Mouse (Mus musculus): ENCODE data around the gene Fam210b. TPM values are rescaled to one million over a fixed set of nuclear protein-coding genes. Genes with fewer than 3 reads are reported as not detected.
A peak's percentile ranks its signal among the peaks of the same experiment; 100 is the strongest.

The Fam210b gene
- total and polyA plus RNA-seq, 3 experiments: 11.0 to 37.9 (median 14.7) TPM

- Histone ChIP-seq H3K4me3 (ENCODE audit: low read depth, low read length) (no peak overlapping the region), H3K36me3 (replicated peaks) (peaks cover 98% of the 10 kb centered on the region), H3K9me3 (replicated peaks) (no peaks in the 10 kb centered on the region), H3K27me3 (ENCODE audit: insufficient read depth, low read length) (no peaks in the 10 kb centered on the region), H3K4me1 (ENCODE audit: insufficient read depth, low read depth, low read length) (peaks cover 27% of the 10 kb centered on the region)
- DNase-seq (ENCODE audit: low spot score) (no peak), ATAC-seq (ENCODE audit: extremely low read depth, insufficient number of reproducible peaks, low FRiP score, poor library complexity, severe bottlenecking) (no peak)
- TF ChIP-seq CTCF (IDR thresholded peaks at IDR 0.05; ENCODE audit: low read depth, low read length) (no peak), GATA2 (IDR thresholded peaks at IDR 0.05; ENCODE audit: borderline replicate concordance, low read depth, low read length) (no peak), GATA1 (IDR thresholded peaks at IDR 0.05; ENCODE audit: borderline replicate concordance, low read length) (no peak), TAL1 (conservative IDR thresholded peaks at IDR 0.05; ENCODE audit: low read depth, low read length) (no peak), POLR2AphosphoS5 (IDR thresholded peaks at IDR 0.05; ENCODE audit: insufficient replicate concordance, low read depth, low read length) (no peak)
These were observed 17.8 kb downstream of the Fam210b start for GRCm38 (mm10) chr2:172363176-172363575.

DNA sequence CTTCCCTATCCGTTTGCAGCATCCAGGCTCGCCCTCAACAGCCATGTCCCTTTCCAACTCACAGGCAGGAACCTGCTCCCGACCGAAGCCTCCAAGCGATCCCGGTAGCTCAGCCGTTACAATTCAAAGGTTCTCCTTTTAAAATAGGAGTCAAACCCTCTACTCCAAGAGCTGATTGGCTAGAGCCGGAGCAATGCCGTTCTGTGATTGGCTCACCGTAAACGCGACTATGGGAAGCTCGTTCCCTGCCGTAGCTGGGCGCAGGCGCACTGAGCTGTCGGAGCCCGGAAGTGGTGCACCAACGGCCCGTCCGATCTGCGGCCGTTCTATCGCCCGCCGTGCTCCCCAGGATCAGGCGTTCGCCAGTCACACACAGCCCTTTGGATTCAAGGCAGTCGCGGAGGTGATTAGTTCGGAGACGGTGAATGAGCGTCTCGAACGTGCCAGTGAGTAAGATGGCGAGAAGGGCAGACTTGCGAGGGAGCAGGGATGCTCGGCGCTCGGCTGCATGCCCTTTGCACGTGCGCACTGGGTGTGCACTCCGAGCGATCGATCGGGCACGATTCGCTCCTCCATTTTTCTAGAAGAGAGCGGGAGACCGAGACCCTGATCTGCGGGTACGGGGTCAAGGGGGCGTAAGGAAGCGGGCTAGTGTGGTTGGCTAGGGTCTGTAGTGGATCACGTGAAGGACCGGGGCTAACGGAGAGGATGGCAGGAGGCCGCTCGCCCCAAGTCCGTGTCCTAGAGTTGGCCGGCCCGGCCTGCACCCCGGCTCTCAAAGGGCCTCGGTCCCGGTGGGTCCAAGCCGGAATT, 25.3 kb downstream of the Fam210b start, which contains the start of the genes Aurka and Cstf1:
Aurka (minus strand) TSS at position 125 of the 813 bp plus-strand sequence.
Cstf1 (plus strand) TSS at position 271 of the 813 bp plus-strand sequence.
- peaks cover 56% of the 10 kb centered on the region for H3K4me1 ChIP-seq (ENCODE audit: insufficient read depth, low read depth, low read length)
- TF ChIP-seq GATA1 (IDR thresholded peaks at IDR 0.05; ENCODE audit: borderline replicate concordance, low read length) (no peak), CTCF (IDR thresholded peaks at IDR 0.05; ENCODE audit: low read depth, low read length) (no peak), TAL1 (conservative IDR thresholded peaks at IDR 0.05; ENCODE audit: low read depth, low read length) (no peak), POLR2AphosphoS5 (IDR thresholded peaks at IDR 0.05; ENCODE audit: insufficient replicate concordance, low read depth, low read length) (no peak), GATA2 (IDR thresholded peaks at IDR 0.05; ENCODE audit: borderline replicate concordance, low read depth, low read length) (no peak)

GRCm38 (mm10) chr2:172371258-172371657, 25.9 kb downstream of the Fam210b start:
- peak; percentile 53 for DNase-seq (ENCODE audit: low spot score)
- peaks cover 62% of the 10 kb centered on the region for H3K4me1 ChIP-seq (ENCODE audit: insufficient read depth, low read depth, low read length)

More for the DNA sequence above, 25.3 kb downstream of the Fam210b start, which contains the start of the genes Aurka and Cstf1:
- DNase-seq (ENCODE audit: low spot score) (peak; percentile 99), ATAC-seq (ENCODE audit: extremely low read depth, insufficient number of reproducible peaks, low FRiP score, poor library complexity, severe bottlenecking) (peak; percentile 89)
- Histone ChIP-seq H3K4me3 (ENCODE audit: low read depth, low read length) (peak within 1 kb of the TSS; percentile 86), H3K36me3 (replicated peaks) (peaks cover 64% of the 10 kb centered on the region), H3K9me3 (replicated peaks) (no peaks in the 10 kb centered on the region), H3K27me3 (ENCODE audit: insufficient read depth, low read length) (no peaks in the 10 kb centered on the region)

DNA sequence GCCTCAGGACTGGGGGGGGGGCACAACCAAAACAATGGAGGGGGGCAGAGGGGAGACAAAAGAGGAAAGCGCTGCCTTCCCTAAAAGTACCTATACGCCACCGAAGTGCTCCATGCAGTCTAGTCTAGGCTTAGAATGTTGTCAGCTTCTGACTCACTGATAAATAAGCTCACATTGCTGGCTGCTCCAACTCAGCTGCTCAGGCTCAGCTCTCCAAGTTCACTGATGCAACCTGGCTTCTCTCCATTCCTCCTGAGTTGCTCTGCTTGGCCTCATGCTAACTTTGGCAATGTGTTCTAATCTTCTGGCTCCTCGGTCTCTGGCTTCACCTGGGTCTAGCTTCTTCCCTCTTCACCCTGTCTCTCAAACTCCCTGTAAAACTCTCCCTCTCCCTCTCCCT, 31.2 kb downstream of the Fam210b start:
- H3K27me3 ChIP-seq (ENCODE audit: insufficient read depth, low read length): no peaks in the 10 kb centered on the region
- H3K36me3 ChIP-seq (replicated peaks): peaks cover 91% of the 10 kb centered on the region
- H3K4me3 ChIP-seq (ENCODE audit: low read depth, low read length): no peak overlapping the region
- no peaks in the 10 kb centered on the region for H3K9me3 ChIP-seq (replicated peaks)
- DNase-seq (ENCODE audit: low spot score) (no peak), ATAC-seq (ENCODE audit: extremely low read depth, insufficient number of reproducible peaks, low FRiP score, poor library complexity, severe bottlenecking) (no peak)
- peaks cover 63% of the 10 kb centered on the region for H3K4me1 ChIP-seq (ENCODE audit: insufficient read depth, low read depth, low read length)
- no peak for TF ChIP-seq POLR2AphosphoS5 (IDR thresholded peaks at IDR 0.05; ENCODE audit: insufficient replicate concordance, low read depth, low read length)
- TF ChIP-seq TAL1 (conservative IDR thresholded peaks at IDR 0.05; ENCODE audit: low read depth, low read length): no peak
- no peak for TF ChIP-seq GATA1 (IDR thresholded peaks at IDR 0.05; ENCODE audit: borderline replicate concordance, low read length)
- no peak for TF ChIP-seq CTCF (IDR thresholded peaks at IDR 0.05; ENCODE audit: low read depth, low read length)
- no peak for TF ChIP-seq GATA2 (IDR thresholded peaks at IDR 0.05; ENCODE audit: borderline replicate concordance, low read depth, low read length)

More at GRCm38 (mm10) chr2:172371258-172371657, 25.9 kb downstream of the Fam210b start:
- Histone ChIP-seq H3K36me3 (replicated peaks) (peaks cover 65% of the 10 kb centered on the region), H3K27me3 (ENCODE audit: insufficient read depth, low read length) (no peaks in the 10 kb centered on the region), H3K9me3 (replicated peaks) (no peaks in the 10 kb centered on the region), H3K4me3 (ENCODE audit: low read depth, low read length) (peak overlapping the region; percentile 86)
- no peak for TF ChIP-seq GATA1 (IDR thresholded peaks at IDR 0.05; ENCODE audit: borderline replicate concordance, low read length)
- no peak for TF ChIP-seq POLR2AphosphoS5 (IDR thresholded peaks at IDR 0.05; ENCODE audit: insufficient replicate concordance, low read depth, low read length)
- no peak for TF ChIP-seq TAL1 (conservative IDR thresholded peaks at IDR 0.05; ENCODE audit: low read depth, low read length)
- TF ChIP-seq GATA2 (IDR thresholded peaks at IDR 0.05; ENCODE audit: borderline replicate concordance, low read depth, low read length): no peak
- no peak for TF ChIP-seq CTCF (IDR thresholded peaks at IDR 0.05; ENCODE audit: low read depth, low read length)
- no peak for ATAC-seq (ENCODE audit: extremely low read depth, insufficient number of reproducible peaks, low FRiP score, poor library complexity, severe bottlenecking)

- ATAC-seq (ENCODE audit: extremely low read depth, insufficient number of reproducible peaks, low FRiP score, poor library complexity, severe bottlenecking) (no peak), DNase-seq (ENCODE audit: low spot score) (no peak)
- no peak for TF ChIP-seq GATA1 (IDR thresholded peaks at IDR 0.05; ENCODE audit: borderline replicate concordance, low read length)
- TF ChIP-seq GATA2 (IDR thresholded peaks at IDR 0.05; ENCODE audit: borderline replicate concordance, low read depth, low read length): no peak
- TF ChIP-seq TAL1 (conservative IDR thresholded peaks at IDR 0.05; ENCODE audit: low read depth, low read length): no peak
- H3K4me3 ChIP-seq (ENCODE audit: low read depth, low read length): no peak overlapping the region
- peaks cover 96% of the 10 kb centered on the region for H3K36me3 ChIP-seq (replicated peaks)
- H3K9me3 ChIP-seq (replicated peaks): no peaks in the 10 kb centered on the region
- H3K4me1 ChIP-seq (ENCODE audit: insufficient read depth, low read depth, low read length): peaks cover 61% of the 10 kb centered on the region
- H3K27me3 ChIP-seq (ENCODE audit: insufficient read depth, low read length): no peaks in the 10 kb centered on the region
These were observed 31.7 kb downstream of the Fam210b start for GRCm38 (mm10) chr2:172376999-172377515.

DNA sequence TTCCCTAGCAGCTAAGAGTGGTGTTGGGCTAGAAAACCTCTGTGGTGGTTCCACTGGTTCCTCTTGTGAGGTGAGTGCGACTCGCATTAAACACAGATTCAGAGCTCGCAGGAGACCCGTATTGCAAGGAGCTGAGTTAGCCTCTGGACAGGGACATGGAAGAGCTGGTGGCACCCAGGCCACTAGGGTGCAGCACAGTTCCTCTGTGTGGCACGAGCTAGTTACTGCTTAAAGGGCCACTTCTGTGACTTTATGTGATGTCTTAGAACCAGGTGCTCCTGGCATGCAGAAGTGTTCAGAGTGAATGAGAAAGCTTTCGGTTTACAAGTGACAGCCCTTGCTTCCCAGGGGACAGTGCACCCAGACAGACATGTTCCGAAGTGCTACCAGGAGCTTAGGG, 33.0 kb downstream of the Fam210b start:
- Histone ChIP-seq H3K36me3 (replicated peaks) (peaks cover 98% of the 10 kb centered on the region), H3K4me1 (ENCODE audit: insufficient read depth, low read depth, low read length) (peaks cover 48% of the 10 kb centered on the region), H3K27me3 (ENCODE audit: insufficient read depth, low read length) (no peaks in the 10 kb centered on the region), H3K9me3 (replicated peaks) (no peaks in the 10 kb centered on the region), H3K4me3 (ENCODE audit: low read depth, low read length) (no peak overlapping the region)
- DNase-seq (ENCODE audit: low spot score) (no peak), ATAC-seq (ENCODE audit: extremely low read depth, insufficient number of reproducible peaks, low FRiP score, poor library complexity, severe bottlenecking) (peak; percentile 72)
- TF ChIP-seq POLR2AphosphoS5 (IDR thresholded peaks at IDR 0.05; ENCODE audit: insufficient replicate concordance, low read depth, low read length): no peak
